Mouse (Mus musculus) heart, postnatal 0 days (tissue): ENCODE data around the gene Scaf11.

Experiments
- CTCF ChIP-seq: IDR thresholded peaks from 2 replicates; pipeline ENCODE4 v1.5.1; 2016; ENCODE audit warnings: antibody characterized with exemption, control low read depth, low read depth
- EP300 ChIP-seq: IDR thresholded peaks from 2 replicates; pipeline ENCODE4 v1.6.1; 2016; ENCODE audit warnings: antibody characterized with exemption, low read depth

- TF ChIP-seq EP300 (no peak), CTCF (peak; percentile 86)
These were observed 15.7 kb upstream of the Scaf11 start for GRCm38 (mm10) chr15:96476359-96476758.
